Mouse (Mus musculus) brain, embryonic 14.5 days (tissue): ENCODE data around the gene Dand5. TPM values are rescaled to one million over a fixed set of nuclear protein-coding genes. Genes with fewer than 3 reads are reported as not detected.
A peak's percentile ranks its signal among the peaks of the same experiment; 100 is the strongest.

Experiments used
- DNase-seq: peaks from one replicate; pipeline ENCODE4 v3.0.0-alpha.2; 2011; ENCODE audit warnings: low read depth
- CTCF ChIP-seq: fragments of 200-500 bp; IDR thresholded peaks from 2 replicates; pipeline ENCODE4 v1.5.1; 2012; ENCODE audit warnings: inconsistent platforms, mild to moderate bottlenecking, moderate library complexity, borderline replicate concordance; ENCODE audit not compliant: insufficient read depth, insufficient read length; ENCODE audit errors: extremely low read depth
- POLR2A ChIP-seq: fragments of 200-500 bp; IDR thresholded peaks from 2 replicates; pipeline ENCODE4 v1.6.1; 2012; ENCODE audit warnings: mild to moderate bottlenecking, inconsistent platforms, borderline replicate concordance; ENCODE audit not compliant: poor library complexity, insufficient read depth, insufficient read length, severe bottlenecking; ENCODE audit errors: extremely low read depth
- polyA plus RNA-seq: library from polyadenylated mRNA; depleted of rRNA; stranded (reverse); fragments of >200 nt; gene quantifications from 2 replicates; pipeline ENCODE4 v1.2.3, GENCODE M21; 2012

Dand5 gene
- polyA plus RNA-seq, 1 experiment, result 8.9 TPM

- TF ChIP-seq CTCF, result peak; percentile 80; the same call in 1 of the 2 replicates
- TF ChIP-seq POLR2A, result no peak
- peak; percentile 86 for DNase-seq
Observed at GRCm38 (mm10) chr8:84813059-84813458, 9.6 kb downstream of the Dand5 start.

- no peak for DNase-seq
- TF ChIP-seq POLR2A, result no peak
- TF ChIP-seq CTCF, result no peak
Observed at GRCm38 (mm10) chr8:84811303-84811702, 11.3 kb downstream of the Dand5 start.

GRCm38 (mm10) chr8:84810896-84811295 is 11.7 kb downstream of the Dand5 start:
- DNase-seq, result peak; percentile 96
- 0 out of 2 replicates have a peak, but pooled peaks have one; percentile 6 for TF ChIP-seq POLR2A
- peak; percentile 83 for TF ChIP-seq CTCF

- TF ChIP-seq CTCF (no peak), POLR2A (no peak)
- DNase-seq, result peak; percentile 71
Observed at GRCm38 (mm10) chr8:84809941-84810280, 12.7 kb downstream of the Dand5 start.

- DNase-seq, result peak; percentile 85
- TF ChIP-seq POLR2A, result no peak
- TF ChIP-seq CTCF, result no peak
Observed at GRCm38 (mm10) chr8:84809109-84809940, 13.3 kb downstream of the Dand5 start.

- no peak for DNase-seq
- TF ChIP-seq POLR2A (no peak), CTCF (no peak)
Observed at GRCm38 (mm10) chr8:84806031-84806430, 16.6 kb downstream of the Dand5 start.

GRCm38 (mm10) chr8:84799999-84800831 is 22.4 kb downstream of the Dand5 start, which contains the start of gene Nfix:
Gene Nfix (minus strand): TSS chr8:84800344.
- TF ChIP-seq CTCF (no peak), POLR2A (no peak)
- DNase-seq, result peak; percentile 71

- no peak for TF ChIP-seq CTCF
- 0 out of 2 replicates have a peak, but pooled peaks have one; percentile 3 for TF ChIP-seq POLR2A
- peak; percentile 74 for DNase-seq
Observed at GRCm38 (mm10) chr8:84799136-84799931, 23.3 kb downstream of the Dand5 start.

- peak; percentile 35 for DNase-seq
- TF ChIP-seq CTCF (no peak), POLR2A (no peak)
Observed at GRCm38 (mm10) chr8:84798446-84799135, 24.0 kb downstream of the Dand5 start.

- TF ChIP-seq POLR2A, result no peak
- TF ChIP-seq CTCF, result no peak
- DNase-seq, result peak; percentile 82
Observed at GRCm38 (mm10) chr8:84797971-84798370, 24.7 kb downstream of the Dand5 start.

GRCm38 (mm10) chr8:84797256-84797797 is 25.3 kb downstream of the Dand5 start:
- DNase-seq, result no peak
- no peak for TF ChIP-seq POLR2A
- TF ChIP-seq CTCF, result no peak
